Mouse (Mus musculus): Measurements from ENCODE around the gene Tceal8. TPM values are rescaled to one million over a fixed set of nuclear protein-coding genes. Genes with fewer than 3 reads are reported as not detected.
"Not testable (repeated sequence)": the region's sequence is repeated elsewhere in the genome, so short reads cannot be mapped to it uniquely, and the experiment has no call there.

Tceal8 gene
- polyA plus RNA-seq (2014; fragmentation: Nextera tagmentation; extraction: Ambion mirVana): 227 and 238 TPM in 2 replicates

- WGBS: 27% methylated on average over 10 of the region's 10 CpGs
- Histone ChIP-seq H3K9me3 (ENCODE audit: control insufficient read depth, low read length) (no peaks in the 10 kb centered on the region), H3K4me2 (replicated peaks; ENCODE audit: low read depth, low read length) (peak within 1 kb of the TSS; percentile 48), H3K4me3 (ENCODE audit: low read depth, low read length) (peak within 1 kb of the TSS; percentile 53), H3K27me3 (ENCODE audit: control insufficient read depth, insufficient read depth, low read length) (no peaks in the 10 kb centered on the region), H3K4me1 (replicated peaks; ENCODE audit: control insufficient read depth, insufficient read depth, low read length) (no peaks in the 10 kb centered on the region), H3K9ac (ENCODE audit: low read depth, low read length) (peak within 1 kb of the TSS; percentile 64), H3K36me3 (ENCODE audit: control insufficient read depth, insufficient read depth, low read length) (no peaks in the 10 kb centered on the region), H3K27ac (ENCODE audit: low read depth, low read length) (peak within 1 kb of the TSS; percentile 80)
- DNase-seq (ENCODE audit: low spot score) (peak; percentile 86), ATAC-seq (ENCODE audit: low FRiP score) (peak; percentile 95)
These were observed at the start of gene Tceal8 for GRCm38 (mm10) chrX:136172118-136172551. TSS of gene Tceal8 (minus strand) at chrX:136172342.

- Histone ChIP-seq H3K27ac (ENCODE audit: low read depth, low read length) (no peak overlapping the region), H3K4me2 (replicated peaks; ENCODE audit: low read depth, low read length) (no peak overlapping the region), H3K36me3 (ENCODE audit: control insufficient read depth, insufficient read depth, low read length) (no peaks in the 10 kb centered on the region)
These were observed 44.2 kb upstream of the Tceal8 start for GRCm38 (mm10) chrX:136216303-136216702.

GRCm38 (mm10) chrX:136214729-136215677, 42.9 kb upstream of the Tceal8 start, which contains the start of the genes Tceal7 and Bex1:
TSS of gene Tceal7 (plus strand) at chrX:136214779.
TSS of gene Bex1 (minus strand) at chrX:136215513.
- DNase-seq (ENCODE audit: low spot score) (peak; percentile 5), ATAC-seq (ENCODE audit: low FRiP score) (peak; percentile 94)
- Histone ChIP-seq H3K4me2 (replicated peaks; ENCODE audit: low read depth, low read length) (peak within 1 kb of the TSS; percentile 33), H3K4me3 (ENCODE audit: low read depth, low read length) (peak within 1 kb of the TSS; percentile 38)
- not testable (repeated sequence) for H3K27ac ChIP-seq (ENCODE audit: low read depth, low read length); H3K9me3 ChIP-seq (ENCODE audit: control insufficient read depth, low read length); H3K9ac ChIP-seq (ENCODE audit: low read depth, low read length); H3K36me3 ChIP-seq (ENCODE audit: control insufficient read depth, insufficient read depth, low read length); H3K4me1 ChIP-seq (replicated peaks; ENCODE audit: control insufficient read depth, insufficient read depth, low read length); H3K27me3 ChIP-seq (ENCODE audit: control insufficient read depth, insufficient read depth, low read length)
- WGBS: 30% methylated on average over 12 of the region's 67 CpGs

More at GRCm38 (mm10) chrX:136216303-136216702, 44.2 kb upstream of the Tceal8 start:
- Histone ChIP-seq H3K9ac (ENCODE audit: low read depth, low read length) (no peak overlapping the region), H3K4me3 (ENCODE audit: low read depth, low read length) (no peak overlapping the region), H3K4me1 (replicated peaks; ENCODE audit: control insufficient read depth, insufficient read depth, low read length) (no peaks in the 10 kb centered on the region), H3K27me3 (ENCODE audit: control insufficient read depth, insufficient read depth, low read length) (no peaks in the 10 kb centered on the region), H3K9me3 (ENCODE audit: control insufficient read depth, low read length) (no peaks in the 10 kb centered on the region)
- 73% methylated on average over 1 of the region's 1 CpGs for WGBS
- DNase-seq (ENCODE audit: low spot score): no peak
- no peak for ATAC-seq (ENCODE audit: low FRiP score)

- H3K4me2 ChIP-seq (replicated peaks; ENCODE audit: low read depth, low read length): no peak overlapping the region
- H3K4me3 ChIP-seq (ENCODE audit: low read depth, low read length): no peak overlapping the region
- no peaks in the 10 kb centered on the region for H3K9me3 ChIP-seq (ENCODE audit: control insufficient read depth, low read length)
- WGBS: 74% methylated on average over 2 of the region's 2 CpGs
- no peak for DNase-seq (ENCODE audit: low spot score)
- no peaks in the 10 kb centered on the region for H3K27me3 ChIP-seq (ENCODE audit: control insufficient read depth, insufficient read depth, low read length)
- no peaks in the 10 kb centered on the region for H3K36me3 ChIP-seq (ENCODE audit: control insufficient read depth, insufficient read depth, low read length)
- H3K9ac ChIP-seq (ENCODE audit: low read depth, low read length): no peak overlapping the region
- ATAC-seq (ENCODE audit: low FRiP score): no peak
- H3K27ac ChIP-seq (ENCODE audit: low read depth, low read length): no peak overlapping the region
- H3K4me1 ChIP-seq (replicated peaks; ENCODE audit: control insufficient read depth, insufficient read depth, low read length): no peaks in the 10 kb centered on the region
These were observed 41.3 kb upstream of the Tceal8 start for GRCm38 (mm10) chrX:136213396-136213795.

- H3K4me2 ChIP-seq (replicated peaks; ENCODE audit: low read depth, low read length): no peak overlapping the region
- no peaks in the 10 kb centered on the region for H3K36me3 ChIP-seq (ENCODE audit: control insufficient read depth, insufficient read depth, low read length)
- H3K27ac ChIP-seq (ENCODE audit: low read depth, low read length): no peak overlapping the region
- no peak overlapping the region for H3K4me3 ChIP-seq (ENCODE audit: low read depth, low read length)
- no peaks in the 10 kb centered on the region for H3K27me3 ChIP-seq (ENCODE audit: control insufficient read depth, insufficient read depth, low read length)
- no peaks in the 10 kb centered on the region for H3K4me1 ChIP-seq (replicated peaks; ENCODE audit: control insufficient read depth, insufficient read depth, low read length)
- H3K9me3 ChIP-seq (ENCODE audit: control insufficient read depth, low read length): no peaks in the 10 kb centered on the region
- H3K9ac ChIP-seq (ENCODE audit: low read depth, low read length): no peak overlapping the region
- ATAC-seq (ENCODE audit: low FRiP score) (no peak), DNase-seq (ENCODE audit: low spot score) (no peak)
- WGBS: 77% methylated on average over 6 of the region's 6 CpGs
These were observed 32.3 kb upstream of the Tceal8 start for GRCm38 (mm10) chrX:136204406-136204805.

- Histone ChIP-seq H3K9me3 (ENCODE audit: control insufficient read depth, low read length) (no peaks in the 10 kb centered on the region), H3K4me3 (ENCODE audit: low read depth, low read length) (peak within 1 kb of the TSS; percentile 37), H3K36me3 (ENCODE audit: control insufficient read depth, insufficient read depth, low read length) (no peaks in the 10 kb centered on the region), H3K27ac (ENCODE audit: low read depth, low read length) (peak within 1 kb of the TSS; percentile 10; the same call in 1 of the 2 replicates), H3K4me1 (replicated peaks; ENCODE audit: control insufficient read depth, insufficient read depth, low read length) (no peaks in the 10 kb centered on the region), H3K27me3 (ENCODE audit: control insufficient read depth, insufficient read depth, low read length) (no peaks in the 10 kb centered on the region), H3K9ac (ENCODE audit: low read depth, low read length) (peak within 1 kb of the TSS; percentile 52), H3K4me2 (replicated peaks; ENCODE audit: low read depth, low read length) (peak within 1 kb of the TSS; percentile 46)
- peak; percentile 45 for DNase-seq (ENCODE audit: low spot score)
- peak; percentile 76 for ATAC-seq (ENCODE audit: low FRiP score)
- 18% methylated on average over 9 of the region's 9 CpGs for WGBS
These were observed 31.5 kb upstream of the Tceal8 start, which contains the start of gene Tceal5 for GRCm38 (mm10) chrX:136203664-136204066. TSS of gene Tceal5 (minus strand) at chrX:136203876.

GRCm38 (mm10) chrX:136203257-136203656, 31.1 kb upstream of the Tceal8 start:
- ATAC-seq (ENCODE audit: low FRiP score): peak; percentile 38; the same call in 1 of the 2 replicates
- H3K9ac ChIP-seq (ENCODE audit: low read depth, low read length): peak overlapping the region; percentile 52; the same call in 1 of the 2 replicates
- H3K27ac ChIP-seq (ENCODE audit: low read depth, low read length): peak overlapping the region; percentile 10; the same call in 1 of the 2 replicates
- H3K9me3 ChIP-seq (ENCODE audit: control insufficient read depth, low read length): no peaks in the 10 kb centered on the region
- H3K27me3 ChIP-seq (ENCODE audit: control insufficient read depth, insufficient read depth, low read length): no peaks in the 10 kb centered on the region
- peak; percentile 5 for DNase-seq (ENCODE audit: low spot score)
- H3K4me3 ChIP-seq (ENCODE audit: low read depth, low read length): peak overlapping the region; percentile 37
- H3K36me3 ChIP-seq (ENCODE audit: control insufficient read depth, insufficient read depth, low read length): no peaks in the 10 kb centered on the region
- no peaks in the 10 kb centered on the region for H3K4me1 ChIP-seq (replicated peaks; ENCODE audit: control insufficient read depth, insufficient read depth, low read length)
- 18% methylated on average over 7 of the region's 7 CpGs for WGBS
- H3K4me2 ChIP-seq (replicated peaks; ENCODE audit: low read depth, low read length): peak overlapping the region; percentile 46

- H3K4me2 ChIP-seq (replicated peaks; ENCODE audit: low read depth, low read length): no peak overlapping the region
- ATAC-seq (ENCODE audit: low FRiP score) (no peak), DNase-seq (ENCODE audit: low spot score) (peak; percentile 49)
- H3K4me3 ChIP-seq (ENCODE audit: low read depth, low read length): no peak overlapping the region
- H3K4me1 ChIP-seq (replicated peaks; ENCODE audit: control insufficient read depth, insufficient read depth, low read length): no peaks in the 10 kb centered on the region
- H3K36me3 ChIP-seq (ENCODE audit: control insufficient read depth, insufficient read depth, low read length): no peaks in the 10 kb centered on the region
- 65% methylated on average over 1 of the region's 1 CpGs for WGBS
- H3K9me3 ChIP-seq (ENCODE audit: control insufficient read depth, low read length): no peaks in the 10 kb centered on the region
- H3K27ac ChIP-seq (ENCODE audit: low read depth, low read length): no peak overlapping the region
- no peaks in the 10 kb centered on the region for H3K27me3 ChIP-seq (ENCODE audit: control insufficient read depth, insufficient read depth, low read length)
- no peak overlapping the region for H3K9ac ChIP-seq (ENCODE audit: low read depth, low read length)
These were observed 24.7 kb upstream of the Tceal8 start for GRCm38 (mm10) chrX:136196873-136197272.
